In genomic region chr19:40994057-40994585, GRCm38 (mm10) we compare ENCODE assay signal across 8 mouse cellular contexts. TPM values are rescaled to one million over a fixed set of nuclear protein-coding genes. Genes with fewer than 3 reads are reported as not detected.
A peak's percentile ranks its signal among the peaks of the same experiment; 100 is the strongest.
DNase-seq lines count a peak whose midpoint lies in the region; ATAC-seq and TF ChIP-seq lines count a peak whose summit lies in the region.

Gene Blnk, minus strand, starts transcription at chr19:40994535.

- no peaks in the 10 kb centered on the region for H3K9me3 ChIP-seq in kidney, embryonic 15.5 days (replicated peaks)

- no peak within 1 kb of the TSS for H3K9ac ChIP-seq in kidney, embryonic 15.5 days
- peak within 1 kb of the TSS; percentile 12; the same call in 1 of the 2 replicates for H3K9ac ChIP-seq in liver, adult 2 months (ENCODE audit: low read depth, low read length)

- peak within 1 kb of the TSS; percentile 48 for H3K4me3 ChIP-seq in gastrocnemius, adult 2 months
- peak within 1 kb of the TSS; percentile 19 for H3K4me3 ChIP-seq in kidney, embryonic 15.5 days (replicated peaks)
- H3K4me3 ChIP-seq in liver, adult 2 months (ENCODE audit: insufficient read depth, low read depth, low read length) = peak within 1 kb of the TSS; percentile 6; the same call in 1 of the 2 replicates

- no peak for TF ChIP-seq CTCF in gastrocnemius, adult 2 months (IDR thresholded peaks at IDR 0.05)
- TF ChIP-seq CTCF in liver, adult 2 months (IDR thresholded peaks at IDR 0.05; ENCODE audit: low read depth, low read length) = no peak

- H3K4me2 ChIP-seq in kidney, embryonic 15.5 days = peak within 1 kb of the TSS; percentile 39

- H3K36me3 ChIP-seq in kidney, embryonic 15.5 days = no peaks in the 10 kb centered on the region
- no peaks in the 10 kb centered on the region for H3K36me3 ChIP-seq in liver, adult 2 months (ENCODE audit: control insufficient read depth, insufficient read depth, low read length)

- peaks cover 43% of the 10 kb centered on the region for H3K4me1 ChIP-seq in kidney, embryonic 15.5 days
- H3K4me1 ChIP-seq in liver, adult 2 months (ENCODE audit: control insufficient read depth, insufficient read depth, low read length) = peaks cover 5% of the 10 kb centered on the region; the same call in 1 of the 2 replicates

- DNase-seq in B cell, adult 2 months = peak; percentile 87 to 90
- peak; percentile 69 for DNase-seq in adrenal gland, postnatal 10 days
- peak; percentile 81 for DNase-seq in gastrocnemius, adult 2 months
- peak; percentile 90 for DNase-seq in liver, adult 2 months (ENCODE audit: extremely low read depth, low read depth, low spot score)
- peak; percentile 58 to 64 for DNase-seq in right cerebral cortex, adult 2 months (ENCODE audit: low spot score in 2 of 2)
- no peak for DNase-seq in adipocyte (ENCODE audit: low spot score)
- DNase-seq in cerebellum, postnatal 25 days = no peak

- H3K27me3 ChIP-seq in kidney, embryonic 15.5 days = 0 out of 2 replicates have a peak, but pooled peaks cover 3% of the 10 kb centered on the region
- H3K27me3 ChIP-seq in liver, adult 2 months (ENCODE audit: control insufficient read depth, insufficient read depth, low read length) = no peaks in the 10 kb centered on the region

- TF ChIP-seq POLR2A in liver, adult 2 months (IDR thresholded peaks at IDR 0.05; ENCODE audit: extremely low read depth, insufficient read depth, low read length) = peak; percentile 47; the same call in 1 of the 2 replicates

- H3K79me2 ChIP-seq in liver, adult 2 months (ENCODE audit: control insufficient read depth, insufficient read depth, low read length) = no peaks in the 10 kb centered on the region

- peak within 1 kb of the TSS; percentile 66 for H3K27ac ChIP-seq in gastrocnemius, adult 2 months
- H3K27ac ChIP-seq in kidney, embryonic 15.5 days = peak within 1 kb of the TSS; percentile 89
- H3K27ac ChIP-seq in liver, adult 2 months (replicated peaks; ENCODE audit: insufficient read depth, low read depth, low read length) = peak within 1 kb of the TSS; percentile 48

- 14% methylated on average over 8 of the region's 8 CpGs for WGBS in kidney, embryonic 15.5 days
- 22% methylated on average over 8 of the region's 8 CpGs for WGBS in liver, adult 2 months

- intact Hi-C loops in gastrocnemius, adult 2 months (cut with DNase I) = no loop called here

- ATAC-seq in kidney, embryonic 15.5 days (replicated peaks; ENCODE audit: low FRiP score) = peak; percentile 90

RNA-seq across cellular contexts. Expression of gene Blnk, which starts in this region (rescaled TPM):
- 1 to 10 TPM; 1.5 to 1.8 TPM for total RNA-seq in adrenal gland, postnatal 10 days (2021)
- total RNA-seq in gastrocnemius, adult 2 months (2021) = 1 to 10 TPM in 1 of 2 experiments, under 1 TPM in 1; 0.86 to 1.2 TPM
- 12.6 and 15.6 TPM in 2 replicates for polyA plus RNA-seq in kidney, embryonic 15.5 days (2015; fragmentation: Nextera tagmentation; extraction: Ambion mirVana)
- total RNA-seq in liver, adult 2 months (2014; rRNA removed) = 0.74 and 0.87 TPM in 2 replicates
- 0.32 and 1.1 TPM in 2 replicates for polyA plus RNA-seq in liver, adult 2 months (2012; rRNA removed)

Comparison
In these comparisons a context has a peak if more than half of its experiments do, and no peak if none do; other contexts are left out.
1. DNase-seq: peak in B cell, adult 2 months (2 of 2), adrenal gland, postnatal 10 days (single experiment), gastrocnemius, adult 2 months (single experiment), liver, adult 2 months (single experiment) and right cerebral cortex, adult 2 months (2 of 2); none in adipocyte (single experiment) and cerebellum, postnatal 25 days (0 of 2).
2. Peak in every context shown above with its lines, with median percentiles within 50 percentile points of each other: H3K27ac ChIP-seq and H3K4me3 ChIP-seq.